Mouse (Mus musculus): ENCODE measurements at regions not wholly inside any gene's neighbourhood (a gene's known extent, or its start where the extent isn't known, plus 50 kb on each side); places are given as distances from the start of the nearest gene placed in this dataset.

GRCm38 (mm10) chr3:39109756-39110392 lies 223.1 kb downstream of the Fat4 start:
- H3K27ac ChIP-seq (ENCODE audit: insufficient read depth, low read length): no peak overlapping the region
- TF ChIP-seq CTCF (IDR thresholded peaks at IDR 0.05; ENCODE audit: low read depth, low read length) (no peak), POLR2A (IDR thresholded peaks at IDR 0.05; ENCODE audit: insufficient read depth, low read length) (no peak), EP300 (IDR thresholded peaks at IDR 0.05; ENCODE audit: insufficient read depth, low read depth, low read length) (no peak)
- no peaks in the 10 kb centered on the region for H3K9me3 ChIP-seq (replicated peaks; ENCODE audit: control insufficient read depth, insufficient read depth, low read length, poor library complexity, severe bottlenecking)
- H3K4me3 ChIP-seq (ENCODE audit: low read depth, low read length): no peak overlapping the region
- H3K9ac ChIP-seq (ENCODE audit: low read depth, poor library complexity, severe bottlenecking): no peak overlapping the region
- no peaks in the 10 kb centered on the region for H3K36me3 ChIP-seq (ENCODE audit: control insufficient read depth, insufficient read depth, low read length, poor library complexity, severe bottlenecking)
- no peaks in the 10 kb centered on the region; the same call in 1 of the 2 replicates for H3K27me3 ChIP-seq (ENCODE audit: control insufficient read depth, insufficient read depth, low read length, poor library complexity, severe bottlenecking)
- no peaks in the 10 kb centered on the region for H3K4me1 ChIP-seq (ENCODE audit: control insufficient read depth, insufficient read depth, low read length)

- H3K4me1 ChIP-seq (ENCODE audit: control insufficient read depth, insufficient read depth, low read length): no peaks in the 10 kb centered on the region
- H3K36me3 ChIP-seq (ENCODE audit: control insufficient read depth, insufficient read depth, low read length, poor library complexity, severe bottlenecking): no peaks in the 10 kb centered on the region
- TF ChIP-seq EP300 (IDR thresholded peaks at IDR 0.05; ENCODE audit: insufficient read depth, low read depth, low read length) (no peak), CTCF (IDR thresholded peaks at IDR 0.05; ENCODE audit: low read depth, low read length) (no peak), POLR2A (IDR thresholded peaks at IDR 0.05; ENCODE audit: insufficient read depth, low read length) (no peak)
- no peak overlapping the region for H3K4me3 ChIP-seq (ENCODE audit: low read depth, low read length)
- H3K27me3 ChIP-seq (ENCODE audit: control insufficient read depth, insufficient read depth, low read length, poor library complexity, severe bottlenecking): no peaks in the 10 kb centered on the region; the same call in 1 of the 2 replicates
- H3K27ac ChIP-seq (ENCODE audit: insufficient read depth, low read length): no peak overlapping the region
- H3K9ac ChIP-seq (ENCODE audit: low read depth, poor library complexity, severe bottlenecking): no peak overlapping the region
- no peaks in the 10 kb centered on the region for H3K9me3 ChIP-seq (replicated peaks; ENCODE audit: control insufficient read depth, insufficient read depth, low read length, poor library complexity, severe bottlenecking)
Observed at GRCm38 (mm10) chr3:39114056-39114455, 227.3 kb downstream of the Fat4 start.

GRCm38 (mm10) chr3:39114826-39115225 lies 228.1 kb downstream of the Fat4 start:
- TF ChIP-seq EP300 (IDR thresholded peaks at IDR 0.05; ENCODE audit: insufficient read depth, low read depth, low read length) (no peak), CTCF (IDR thresholded peaks at IDR 0.05; ENCODE audit: low read depth, low read length) (no peak), POLR2A (IDR thresholded peaks at IDR 0.05; ENCODE audit: insufficient read depth, low read length) (no peak)

GRCm38 (mm10) chr3:39115441-39115840 lies 228.7 kb downstream of the Fat4 start:
- no peak overlapping the region for H3K4me3 ChIP-seq (ENCODE audit: low read depth, low read length)
- H3K27me3 ChIP-seq (ENCODE audit: control insufficient read depth, insufficient read depth, low read length, poor library complexity, severe bottlenecking): no peaks in the 10 kb centered on the region; the same call in 1 of the 2 replicates

More at GRCm38 (mm10) chr3:39114826-39115225, 228.1 kb downstream of the Fat4 start:
- Histone ChIP-seq H3K27ac (ENCODE audit: insufficient read depth, low read length) (no peak overlapping the region), H3K4me3 (ENCODE audit: low read depth, low read length) (no peak overlapping the region), H3K9ac (ENCODE audit: low read depth, poor library complexity, severe bottlenecking) (no peak overlapping the region), H3K9me3 (replicated peaks; ENCODE audit: control insufficient read depth, insufficient read depth, low read length, poor library complexity, severe bottlenecking) (no peaks in the 10 kb centered on the region), H3K36me3 (ENCODE audit: control insufficient read depth, insufficient read depth, low read length, poor library complexity, severe bottlenecking) (no peaks in the 10 kb centered on the region), H3K27me3 (ENCODE audit: control insufficient read depth, insufficient read depth, low read length, poor library complexity, severe bottlenecking) (no peaks in the 10 kb centered on the region; the same call in 1 of the 2 replicates), H3K4me1 (ENCODE audit: control insufficient read depth, insufficient read depth, low read length) (no peaks in the 10 kb centered on the region)

GRCm38 (mm10) chr3:39122250-39122649 lies 235.5 kb downstream of the Fat4 start:
- H3K9ac ChIP-seq (ENCODE audit: low read depth, poor library complexity, severe bottlenecking): no peak overlapping the region
- no peaks in the 10 kb centered on the region for H3K4me1 ChIP-seq (ENCODE audit: control insufficient read depth, insufficient read depth, low read length)
- H3K9me3 ChIP-seq (replicated peaks; ENCODE audit: control insufficient read depth, insufficient read depth, low read length, poor library complexity, severe bottlenecking): peaks cover 5% of the 10 kb centered on the region; the same call in 1 of the 2 replicates
- no peaks in the 10 kb centered on the region; the same call in 1 of the 2 replicates for H3K27me3 ChIP-seq (ENCODE audit: control insufficient read depth, insufficient read depth, low read length, poor library complexity, severe bottlenecking)
- no peak overlapping the region for H3K27ac ChIP-seq (ENCODE audit: insufficient read depth, low read length)
- no peaks in the 10 kb centered on the region for H3K36me3 ChIP-seq (ENCODE audit: control insufficient read depth, insufficient read depth, low read length, poor library complexity, severe bottlenecking)
- TF ChIP-seq POLR2A (IDR thresholded peaks at IDR 0.05; ENCODE audit: insufficient read depth, low read length) (no peak), EP300 (IDR thresholded peaks at IDR 0.05; ENCODE audit: insufficient read depth, low read depth, low read length) (no peak), CTCF (IDR thresholded peaks at IDR 0.05; ENCODE audit: low read depth, low read length) (no peak)
- H3K4me3 ChIP-seq (ENCODE audit: low read depth, low read length): no peak overlapping the region

More at GRCm38 (mm10) chr3:39115441-39115840, 228.7 kb downstream of the Fat4 start:
- Histone ChIP-seq H3K9me3 (replicated peaks; ENCODE audit: control insufficient read depth, insufficient read depth, low read length, poor library complexity, severe bottlenecking) (no peaks in the 10 kb centered on the region), H3K9ac (ENCODE audit: low read depth, poor library complexity, severe bottlenecking) (no peak overlapping the region), H3K27ac (ENCODE audit: insufficient read depth, low read length) (no peak overlapping the region), H3K36me3 (ENCODE audit: control insufficient read depth, insufficient read depth, low read length, poor library complexity, severe bottlenecking) (no peaks in the 10 kb centered on the region), H3K4me1 (ENCODE audit: control insufficient read depth, insufficient read depth, low read length) (no peaks in the 10 kb centered on the region)
- TF ChIP-seq CTCF (IDR thresholded peaks at IDR 0.05; ENCODE audit: low read depth, low read length) (no peak), EP300 (IDR thresholded peaks at IDR 0.05; ENCODE audit: insufficient read depth, low read depth, low read length) (no peak), POLR2A (IDR thresholded peaks at IDR 0.05; ENCODE audit: insufficient read depth, low read length) (no peak)

- Histone ChIP-seq H3K36me3 (ENCODE audit: control insufficient read depth, insufficient read depth, low read length, poor library complexity, severe bottlenecking) (no peaks in the 10 kb centered on the region), H3K4me3 (ENCODE audit: low read depth, low read length) (no peak overlapping the region), H3K9ac (ENCODE audit: low read depth, poor library complexity, severe bottlenecking) (no peak overlapping the region), H3K9me3 (replicated peaks; ENCODE audit: control insufficient read depth, insufficient read depth, low read length, poor library complexity, severe bottlenecking) (peaks cover 5% of the 10 kb centered on the region; the same call in 1 of the 2 replicates), H3K27ac (ENCODE audit: insufficient read depth, low read length) (no peak overlapping the region), H3K27me3 (ENCODE audit: control insufficient read depth, insufficient read depth, low read length, poor library complexity, severe bottlenecking) (no peaks in the 10 kb centered on the region; the same call in 1 of the 2 replicates), H3K4me1 (ENCODE audit: control insufficient read depth, insufficient read depth, low read length) (no peaks in the 10 kb centered on the region)
- TF ChIP-seq POLR2A (IDR thresholded peaks at IDR 0.05; ENCODE audit: insufficient read depth, low read length) (no peak), CTCF (IDR thresholded peaks at IDR 0.05; ENCODE audit: low read depth, low read length) (no peak), EP300 (IDR thresholded peaks at IDR 0.05; ENCODE audit: insufficient read depth, low read depth, low read length) (no peak)
Observed at GRCm38 (mm10) chr3:39130532-39130931, 243.8 kb downstream of the Fat4 start.
